Mouse (Mus musculus) gonadal fat pad, adult 2 months (tissue): Measurements from ENCODE around the gene Olfr878. TPM values are rescaled to one million over a fixed set of nuclear protein-coding genes. Genes with fewer than 3 reads are reported as not detected.

Experiments used
- DNase-seq: peaks from one replicate; pipeline ENCODE4 v3.0.0-alpha.2; 2012; ENCODE audit warnings: low read depth
- polyA plus RNA-seq: library from polyadenylated mRNA; depleted of rRNA; stranded (reverse); fragments of >200 nt; gene quantifications from 2 replicates; pipeline ENCODE4 v1.2.3, GENCODE M21; 2012; rRNA removed

Olfr878 gene
- polyA plus RNA-seq = not detected in 2 replicates

GRCm38 (mm10) chr9:37917540-37917939 lies at the start of gene Olfr878:
Gene Olfr878 (plus strand): TSS chr9:37917840.
- no peak for DNase-seq

GRCm38 (mm10) chr9:37870246-37870645 lies 47.4 kb upstream of the Olfr878 start:
- DNase-seq = no peak

- DNase-seq = no peak
Measured at GRCm38 (mm10) chr9:37871097-37871496, 46.5 kb upstream of the Olfr878 start.

- DNase-seq = no peak
Measured at GRCm38 (mm10) chr9:37871536-37871935, 46.1 kb upstream of the Olfr878 start.

- no peak for DNase-seq
Measured at GRCm38 (mm10) chr9:37890960-37891359, 26.7 kb upstream of the Olfr878 start.

- DNase-seq = no peak
Measured at GRCm38 (mm10) chr9:37896661-37897060, 21.0 kb upstream of the Olfr878 start, which contains the start of gene Olfr145. Gene Olfr145 (plus strand): TSS chr9:37896724.

- DNase-seq = no peak
Measured at GRCm38 (mm10) chr9:37905555-37905954, 12.1 kb upstream of the Olfr878 start.

GRCm38 (mm10) chr9:37918018-37918417 lies 378 bp downstream of the Olfr878 start:
- no peak for DNase-seq

- DNase-seq = no peak
Measured at GRCm38 (mm10) chr9:37924194-37924593, 6.6 kb downstream of the Olfr878 start.

GRCm38 (mm10) chr9:37925445-37925844 lies 7.8 kb downstream of the Olfr878 start:
- no peak for DNase-seq

GRCm38 (mm10) chr9:37926019-37927013 lies 8.7 kb downstream of the Olfr878 start:
- no peak for DNase-seq

GRCm38 (mm10) chr9:37932519-37932918 lies 14.9 kb downstream of the Olfr878 start:
- DNase-seq = no peak

GRCm38 (mm10) chr9:37934146-37934545 lies 16.5 kb downstream of the Olfr878 start:
- no peak for DNase-seq

GRCm38 (mm10) chr9:37941167-37941566 lies 23.5 kb downstream of the Olfr878 start:
- DNase-seq = no peak

Other genes starting within 250 kb of the Olfr878 start
- not detected in 2 replicates for gene Panx3, start 248.6 kb upstream of the Olfr878 start, polyA plus RNA-seq
- gene Olfr160, start 201.6 kb upstream of the Olfr878 start, polyA plus RNA-seq = not detected in 2 replicates
- not detected in 2 replicates for gene Olfr874, start 172.7 kb upstream of the Olfr878 start, polyA plus RNA-seq
- gene Olfr875, start 146.0 kb upstream of the Olfr878 start, polyA plus RNA-seq = not detected in 2 replicates
- not detected in 2 replicates for gene Olfr876, start 114.8 kb upstream of the Olfr878 start, polyA plus RNA-seq
- gene Olfr877, start 63.6 kb upstream of the Olfr878 start, polyA plus RNA-seq = 0.19 TPM in 1 of 2 replicates, not detected in the other
- not detected in 2 replicates for gene Olfr145, start 21.1 kb upstream of the Olfr878 start, polyA plus RNA-seq
- gene Olfr881, start 74.0 kb downstream of the Olfr878 start, polyA plus RNA-seq = not detected in 2 replicates
- gene Olfr883, start 108.0 kb downstream of the Olfr878 start, polyA plus RNA-seq = not detected in 2 replicates
- gene Olfr884, start 128.7 kb downstream of the Olfr878 start, polyA plus RNA-seq = not detected in 2 replicates
- not detected in 2 replicates for gene Olfr885, start 143.5 kb downstream of the Olfr878 start, polyA plus RNA-seq
- not detected in 2 replicates for gene Olfr887, start 166.2 kb downstream of the Olfr878 start, polyA plus RNA-seq
- gene Olfr888, start 190.3 kb downstream of the Olfr878 start, polyA plus RNA-seq = not detected in 2 replicates
- not detected in 2 replicates for gene Olfr889, start 197.4 kb downstream of the Olfr878 start, polyA plus RNA-seq
- not detected in 2 replicates for gene Olfr890, start 224.7 kb downstream of the Olfr878 start, polyA plus RNA-seq